Mouse (Mus musculus): ENCODE results near the gene Man2a2. TPM values are rescaled to one million over a fixed set of nuclear protein-coding genes. Genes with fewer than 3 reads are reported as not detected.
"Not testable (repeated sequence)": the region's sequence is repeated elsewhere in the genome, so short reads cannot be mapped to it uniquely, and the experiment has no call there.

The Man2a2 gene
- polyA plus RNA-seq, 1 experiment from 2014 or later = 7.6 TPM

DNA sequence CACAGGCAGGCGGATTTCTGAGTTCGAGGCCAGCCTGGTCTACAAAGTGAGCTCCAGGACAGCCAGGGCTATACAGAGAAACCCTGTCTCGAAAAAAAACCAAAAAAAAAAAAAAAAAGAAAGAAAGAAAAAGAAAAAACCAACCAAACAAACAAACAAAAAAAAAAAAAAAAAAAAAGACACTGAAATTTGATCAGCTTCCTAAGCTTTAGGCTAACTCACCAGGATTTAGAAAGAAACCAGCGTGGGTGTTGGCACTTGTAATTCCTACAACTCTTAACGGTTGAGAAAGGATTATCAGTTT is 46.4 kb downstream of the Man2a2 start:
- H3K9me3 ChIP-seq (replicated peaks; ENCODE audit: control insufficient read depth, low read length); H3K27me3 ChIP-seq (replicated peaks; ENCODE audit: control insufficient read depth, insufficient read depth, low read length); H3K9ac ChIP-seq (ENCODE audit: low read length); ATAC-seq; DNase-seq (ENCODE audit: low spot score); H3K4me1 ChIP-seq (ENCODE audit: control insufficient read depth, insufficient read depth, low read length): not testable (repeated sequence)
- peaks cover 58% of the 10 kb centered on the region for H3K36me3 ChIP-seq (ENCODE audit: control insufficient read depth, insufficient read depth, low read length)
- 55% methylated on average over 5 of the region's 5 CpGs for WGBS
- H3K4me2 ChIP-seq (ENCODE audit: low read length) = peak overlapping the region; percentile 83
- peak overlapping the region; percentile 52; the same call in 1 of the 2 replicates for H3K4me3 ChIP-seq (ENCODE audit: low read depth, low read length)
- H3K27ac ChIP-seq (ENCODE audit: low read depth, low read length) = 0 out of 2 replicates have a peak overlapping the region, but pooled peaks have one; percentile 86

DNA sequence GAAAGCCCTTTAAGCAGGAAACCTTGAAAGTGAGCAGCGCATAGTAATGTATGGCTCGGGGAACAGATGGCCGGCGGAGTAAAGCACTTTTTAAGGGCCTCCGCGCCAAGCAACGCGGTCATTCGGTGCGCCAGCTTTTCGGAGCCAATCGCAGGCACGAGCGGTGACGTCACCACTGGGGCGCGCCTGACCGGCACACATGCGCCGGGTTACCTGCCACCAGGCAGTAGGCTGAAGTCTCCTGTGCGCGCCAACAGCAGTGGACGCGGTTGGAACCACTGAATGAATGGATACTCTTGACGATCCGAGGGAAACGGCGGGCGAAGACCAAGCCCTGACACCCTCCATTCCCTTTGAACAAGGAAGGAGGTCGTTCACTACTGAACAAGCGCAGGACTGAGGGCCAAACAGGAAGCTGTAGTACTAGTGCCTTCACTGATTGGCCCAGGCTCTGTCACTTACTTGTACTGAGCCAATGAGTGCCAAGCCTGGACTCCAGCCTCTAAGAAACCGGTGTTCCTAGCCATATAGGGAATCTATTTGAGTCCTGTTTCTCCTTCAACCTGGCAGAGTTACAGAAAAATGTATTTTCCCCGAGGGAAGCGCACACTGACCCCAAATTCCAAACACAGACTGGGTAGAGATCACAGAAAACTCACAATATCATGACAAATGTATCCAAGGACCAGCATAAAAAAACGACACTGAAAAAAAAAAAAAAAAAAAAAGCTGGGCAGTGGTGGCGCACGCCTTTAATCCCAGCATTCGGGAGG is 46.9 kb downstream of the Man2a2 start, which contains the start of gene Rccd1:
Rccd1 (minus strand) TSS at position 412 of the 773 bp plus-strand sequence.
- Histone ChIP-seq H3K36me3 (ENCODE audit: control insufficient read depth, insufficient read depth, low read length) (peaks cover 56% of the 10 kb centered on the region), H3K9ac (ENCODE audit: low read length) (peak within 1 kb of the TSS; percentile 72), H3K4me2 (ENCODE audit: low read length) (peak within 1 kb of the TSS; percentile 83), H3K4me3 (ENCODE audit: low read depth, low read length) (peak within 1 kb of the TSS; percentile 52), H3K27ac (ENCODE audit: low read depth, low read length) (peak within 1 kb of the TSS; percentile 86), H3K27me3 (replicated peaks; ENCODE audit: control insufficient read depth, insufficient read depth, low read length) (no peaks in the 10 kb centered on the region), H3K4me1 (ENCODE audit: control insufficient read depth, insufficient read depth, low read length) (peaks cover 9% of the 10 kb centered on the region), H3K9me3 (replicated peaks; ENCODE audit: control insufficient read depth, low read length) (no peaks in the 10 kb centered on the region)
- peak; percentile 100 for ATAC-seq
- 3% methylated on average over 38 of the region's 38 CpGs for WGBS
- DNase-seq (ENCODE audit: low spot score) = peak; percentile 99

DNA sequence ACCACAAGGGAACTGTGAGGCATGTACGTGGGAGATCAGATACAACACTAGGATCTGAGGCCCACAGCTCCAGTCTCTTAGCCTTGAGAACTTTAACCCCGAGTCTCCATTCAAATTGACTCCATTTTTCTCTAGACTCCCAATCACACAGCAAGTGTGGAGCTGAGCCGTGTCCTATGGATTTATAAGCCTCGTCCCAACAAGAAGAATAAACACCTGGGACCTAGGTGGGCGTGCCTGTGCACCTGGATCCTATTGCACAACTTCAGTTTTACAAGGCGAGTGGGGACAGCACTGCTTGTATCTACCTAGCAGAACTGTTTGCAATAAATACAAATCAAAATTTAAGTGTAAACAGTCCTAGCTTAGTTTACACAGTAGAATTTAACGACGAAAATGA is 47.8 kb downstream of the Man2a2 start:
- 22% methylated on average over 8 of the region's 8 CpGs for WGBS
- Histone ChIP-seq H3K9me3 (replicated peaks; ENCODE audit: control insufficient read depth, low read length) (no peaks in the 10 kb centered on the region), H3K4me1 (ENCODE audit: control insufficient read depth, insufficient read depth, low read length) (peaks cover 9% of the 10 kb centered on the region), H3K9ac (ENCODE audit: low read length) (peak overlapping the region; percentile 72), H3K36me3 (ENCODE audit: control insufficient read depth, insufficient read depth, low read length) (peaks cover 55% of the 10 kb centered on the region), H3K4me2 (ENCODE audit: low read length) (peak overlapping the region; percentile 83), H3K27me3 (replicated peaks; ENCODE audit: control insufficient read depth, insufficient read depth, low read length) (no peaks in the 10 kb centered on the region), H3K4me3 (ENCODE audit: low read depth, low read length) (peak overlapping the region; percentile 52), H3K27ac (ENCODE audit: low read depth, low read length) (no peak overlapping the region)
- DNase-seq (ENCODE audit: low spot score) (no peak), ATAC-seq (no peak)

DNA sequence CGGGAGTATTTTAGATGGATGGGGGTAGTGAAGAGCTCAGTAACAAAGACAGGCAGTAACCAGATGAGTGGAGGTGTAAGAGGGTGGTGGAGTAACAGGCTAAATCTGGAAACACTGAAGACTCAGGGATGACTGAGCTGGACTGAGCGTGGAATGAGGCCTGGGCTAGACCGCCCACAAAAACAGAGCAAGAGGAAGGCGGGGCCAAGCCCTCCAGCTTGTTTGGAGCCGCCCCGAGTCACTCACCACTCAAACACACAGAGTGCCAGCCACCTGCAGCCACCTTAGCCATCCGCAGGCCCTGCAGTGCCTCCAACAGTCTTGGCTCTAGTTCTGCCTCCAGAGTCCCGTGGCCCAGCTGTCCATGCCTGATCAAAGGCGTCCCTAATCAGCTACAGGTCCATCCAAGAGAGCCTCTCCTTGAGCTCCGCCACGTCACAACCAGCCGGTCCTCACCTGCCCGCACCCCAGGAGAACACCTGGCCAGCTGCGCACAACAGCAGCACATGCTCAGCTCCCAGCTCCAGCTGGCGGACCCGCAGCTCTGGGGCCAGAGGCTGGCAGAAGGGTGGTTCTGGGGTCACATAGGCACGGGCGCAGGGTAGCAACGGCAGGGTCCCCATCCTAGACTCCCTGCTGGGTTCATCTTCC is 51.2 kb downstream of the Man2a2 start:
- 86% methylated on average over 19 of the region's 19 CpGs for WGBS
- DNase-seq (ENCODE audit: low spot score) (no peak), ATAC-seq (no peak)
- no peak overlapping the region for H3K4me2 ChIP-seq (ENCODE audit: low read length)
- H3K27me3 ChIP-seq (replicated peaks; ENCODE audit: control insufficient read depth, insufficient read depth, low read length) = no peaks in the 10 kb centered on the region
- peaks cover 9% of the 10 kb centered on the region for H3K4me1 ChIP-seq (ENCODE audit: control insufficient read depth, insufficient read depth, low read length)
- H3K36me3 ChIP-seq (ENCODE audit: control insufficient read depth, insufficient read depth, low read length) = peaks cover 47% of the 10 kb centered on the region
- H3K9me3 ChIP-seq (replicated peaks; ENCODE audit: control insufficient read depth, low read length) = no peaks in the 10 kb centered on the region
- H3K27ac ChIP-seq (ENCODE audit: low read depth, low read length) = no peak overlapping the region
- no peak overlapping the region for H3K4me3 ChIP-seq (ENCODE audit: low read depth, low read length)
- no peak overlapping the region for H3K9ac ChIP-seq (ENCODE audit: low read length)

DNA sequence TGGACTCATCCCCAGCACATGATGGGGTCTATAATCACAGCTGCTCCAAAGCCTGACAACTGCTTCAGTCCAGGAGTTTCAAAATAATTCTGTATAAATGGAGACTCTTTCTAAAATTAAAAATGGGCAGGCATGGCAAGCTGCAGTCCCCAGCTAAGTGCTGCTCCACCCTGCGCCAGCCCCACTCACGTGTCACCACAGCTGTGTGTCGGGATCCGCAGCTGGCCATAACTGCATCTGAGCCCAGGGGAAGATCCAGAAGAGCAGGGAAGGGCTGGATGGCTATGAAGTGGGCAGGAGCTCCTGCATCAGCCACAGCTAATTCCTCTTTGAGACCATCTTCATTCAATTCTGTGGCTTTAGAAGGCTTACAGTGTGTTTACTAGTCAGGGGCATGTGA is 52.5 kb downstream of the Man2a2 start:
- 91% methylated on average over 4 of the region's 4 CpGs for WGBS
- H3K4me1 ChIP-seq (ENCODE audit: control insufficient read depth, insufficient read depth, low read length) = peaks cover 9% of the 10 kb centered on the region
- DNase-seq (ENCODE audit: low spot score) = no peak
- peaks cover 59% of the 10 kb centered on the region for H3K36me3 ChIP-seq (ENCODE audit: control insufficient read depth, insufficient read depth, low read length)
- H3K27ac ChIP-seq (ENCODE audit: low read depth, low read length) = no peak overlapping the region
- H3K27me3 ChIP-seq (replicated peaks; ENCODE audit: control insufficient read depth, insufficient read depth, low read length) = no peaks in the 10 kb centered on the region
- no peak overlapping the region for H3K9ac ChIP-seq (ENCODE audit: low read length)
- ATAC-seq = no peak
- no peaks in the 10 kb centered on the region for H3K9me3 ChIP-seq (replicated peaks; ENCODE audit: control insufficient read depth, low read length)
- H3K4me2 ChIP-seq (ENCODE audit: low read length) = no peak overlapping the region
- H3K4me3 ChIP-seq (ENCODE audit: low read depth, low read length) = no peak overlapping the region

DNA sequence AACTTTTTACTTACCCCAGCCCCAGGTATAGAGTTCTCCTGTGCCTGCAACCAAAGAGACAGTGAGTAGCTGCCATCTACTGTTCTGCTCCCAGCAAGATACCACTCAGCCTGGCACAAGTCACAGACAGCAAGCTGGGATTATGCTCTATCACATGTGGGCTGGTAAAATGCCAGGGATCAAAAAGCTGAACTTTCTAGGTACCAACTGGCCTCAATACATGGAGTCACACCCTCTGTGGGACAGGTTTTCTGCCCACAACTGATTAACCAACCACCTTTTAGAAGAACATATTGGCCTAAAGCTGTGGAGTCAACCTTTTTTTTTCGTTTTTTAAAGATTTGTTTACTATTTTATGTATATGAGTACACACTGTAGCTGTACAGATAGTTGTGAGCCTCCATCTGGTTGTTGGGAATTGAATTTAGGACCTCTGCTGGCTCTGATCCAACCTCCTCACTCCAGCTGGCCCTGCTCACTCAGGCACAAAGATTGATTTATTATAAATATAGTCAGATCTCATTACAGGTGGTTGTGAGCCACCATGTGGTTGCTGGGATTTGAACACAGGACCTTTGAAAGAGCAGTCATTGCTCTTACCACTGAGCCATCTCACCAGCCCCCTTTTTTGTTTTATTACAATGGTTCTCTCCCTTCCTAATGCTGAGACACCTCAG is 53.6 kb downstream of the Man2a2 start:
- ATAC-seq (0 out of 2 replicates have a peak, but pooled peaks have one; percentile 37), DNase-seq (ENCODE audit: low spot score) (no peak)
- Histone ChIP-seq H3K9me3 (replicated peaks; ENCODE audit: control insufficient read depth, low read length) (no peaks in the 10 kb centered on the region), H3K4me3 (ENCODE audit: low read depth, low read length) (no peak overlapping the region), H3K4me1 (ENCODE audit: control insufficient read depth, insufficient read depth, low read length) (no peaks in the 10 kb centered on the region), H3K27me3 (replicated peaks; ENCODE audit: control insufficient read depth, insufficient read depth, low read length) (no peaks in the 10 kb centered on the region), H3K4me2 (ENCODE audit: low read length) (no peak overlapping the region), H3K36me3 (ENCODE audit: control insufficient read depth, insufficient read depth, low read length) (peaks cover 70% of the 10 kb centered on the region), H3K27ac (ENCODE audit: low read depth, low read length) (no peak overlapping the region), H3K9ac (ENCODE audit: low read length) (no peak overlapping the region)
- WGBS = 59% methylated on average over 1 of the region's 1 CpGs

DNA sequence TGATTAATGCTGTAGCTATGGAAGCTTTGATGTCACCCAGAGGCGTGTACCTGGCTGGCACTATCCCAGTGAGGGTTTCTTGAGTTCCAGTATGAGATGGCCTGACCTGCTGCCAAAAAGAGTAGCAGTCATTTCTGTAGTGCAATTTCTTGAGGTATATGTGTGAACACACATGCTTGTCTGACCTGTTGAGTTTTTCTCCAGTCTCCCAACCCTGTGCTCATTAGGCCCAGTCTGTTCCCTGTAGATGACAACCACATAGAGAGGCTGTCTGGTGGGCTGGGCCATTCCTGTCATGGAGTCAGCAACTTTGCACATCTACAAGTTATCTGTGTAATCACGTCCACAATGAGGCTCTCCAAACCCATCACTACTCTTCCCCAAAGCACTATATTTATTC is 55.4 kb downstream of the Man2a2 start:
- Histone ChIP-seq H3K4me2 (ENCODE audit: low read length) (no peak overlapping the region), H3K4me3 (ENCODE audit: low read depth, low read length) (no peak overlapping the region), H3K27me3 (replicated peaks; ENCODE audit: control insufficient read depth, insufficient read depth, low read length) (no peaks in the 10 kb centered on the region), H3K36me3 (ENCODE audit: control insufficient read depth, insufficient read depth, low read length) (peaks cover 84% of the 10 kb centered on the region), H3K9me3 (replicated peaks; ENCODE audit: control insufficient read depth, low read length) (no peaks in the 10 kb centered on the region), H3K9ac (ENCODE audit: low read length) (no peak overlapping the region), H3K4me1 (ENCODE audit: control insufficient read depth, insufficient read depth, low read length) (no peaks in the 10 kb centered on the region), H3K27ac (ENCODE audit: low read depth, low read length) (no peak overlapping the region)
- WGBS = 84% methylated on average over 2 of the region's 2 CpGs
- no peak for ATAC-seq
- no peak for DNase-seq (ENCODE audit: low spot score)

DNA sequence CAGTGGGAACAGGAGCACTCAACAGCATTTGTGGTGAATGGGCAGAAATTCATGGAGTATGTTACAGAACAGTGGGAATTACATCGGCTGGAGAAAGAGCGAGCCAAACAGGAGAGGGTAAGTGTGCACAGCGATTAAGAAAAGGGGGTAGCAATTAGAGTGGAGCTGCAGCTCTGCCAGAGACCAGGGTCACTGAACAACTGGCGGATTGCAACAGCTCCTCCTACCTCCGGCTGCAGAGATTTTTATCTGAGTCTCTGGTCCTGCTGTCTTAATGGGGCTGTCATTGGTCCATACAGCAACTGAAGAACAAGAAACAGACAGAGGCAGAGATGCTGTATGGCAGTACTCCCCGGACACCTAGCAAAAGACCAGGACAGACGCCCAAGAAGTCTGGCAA is 60.4 kb downstream of the Man2a2 start:
- ATAC-seq (no peak), DNase-seq (ENCODE audit: low spot score) (no peak)
- Histone ChIP-seq H3K36me3 (ENCODE audit: control insufficient read depth, insufficient read depth, low read length) (peaks cover 86% of the 10 kb centered on the region), H3K9ac (ENCODE audit: low read length) (no peak overlapping the region), H3K4me1 (ENCODE audit: control insufficient read depth, insufficient read depth, low read length) (no peaks in the 10 kb centered on the region), H3K27me3 (replicated peaks; ENCODE audit: control insufficient read depth, insufficient read depth, low read length) (no peaks in the 10 kb centered on the region), H3K9me3 (replicated peaks; ENCODE audit: control insufficient read depth, low read length) (no peaks in the 10 kb centered on the region), H3K27ac (ENCODE audit: low read depth, low read length) (no peak overlapping the region), H3K4me3 (ENCODE audit: low read depth, low read length) (no peak overlapping the region), H3K4me2 (ENCODE audit: low read length) (no peak overlapping the region)
- WGBS = 75% methylated on average over 7 of the region's 7 CpGs

DNA sequence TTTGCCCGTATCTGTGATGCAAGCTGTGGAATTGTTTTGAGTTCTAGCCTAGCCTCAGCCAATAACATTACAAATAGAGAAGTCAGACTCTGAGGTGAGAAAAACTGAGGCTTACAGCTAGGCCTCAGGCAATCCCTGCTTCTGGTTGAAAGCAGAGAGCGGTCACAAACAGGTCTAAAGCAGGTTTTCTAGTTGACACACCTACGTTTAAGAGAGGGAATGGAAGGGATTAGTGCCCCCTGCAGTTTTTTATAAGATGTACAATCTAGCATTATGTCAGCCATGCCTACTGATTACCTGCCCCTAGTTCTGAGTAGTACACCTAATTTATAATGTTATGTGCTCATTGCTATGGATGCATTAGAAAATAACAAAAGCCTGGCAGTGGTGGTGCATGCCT is 63.4 kb downstream of the Man2a2 start:
- H3K4me1 ChIP-seq (ENCODE audit: control insufficient read depth, insufficient read depth, low read length) = no peaks in the 10 kb centered on the region
- H3K27me3 ChIP-seq (replicated peaks; ENCODE audit: control insufficient read depth, insufficient read depth, low read length) = no peaks in the 10 kb centered on the region
- H3K4me2 ChIP-seq (ENCODE audit: low read length) = no peak overlapping the region
- no peaks in the 10 kb centered on the region for H3K9me3 ChIP-seq (replicated peaks; ENCODE audit: control insufficient read depth, low read length)
- WGBS = 73% methylated on average over 3 of the region's 3 CpGs
- H3K36me3 ChIP-seq (ENCODE audit: control insufficient read depth, insufficient read depth, low read length) = peaks cover 82% of the 10 kb centered on the region
- H3K9ac ChIP-seq (ENCODE audit: low read length) = no peak overlapping the region
- no peak overlapping the region for H3K27ac ChIP-seq (ENCODE audit: low read depth, low read length)
- ATAC-seq (no peak), DNase-seq (ENCODE audit: low spot score) (no peak)
- no peak overlapping the region for H3K4me3 ChIP-seq (ENCODE audit: low read depth, low read length)
